Mouse (Mus musculus) CD4-positive naive resting alpha-beta T cell, adult 76 days (primary cell): ENCODE results near the gene Gm49711. TPM values are rescaled to one million over a fixed set of nuclear protein-coding genes. Genes with fewer than 3 reads are reported as not detected.

Source experiments
- total RNA-seq: library from RNA; stranded (reverse); gene quantifications from one replicate; pipeline ENCODE4 v1.2.4, GENCODE M21; 2023

Gm49711 gene
- not detected for total RNA-seq

GRCm38 (mm10) chr16:92057852-92058643 lies at the start of gene Gm49711, which contains the start of the genes Mrps6 and Slc5a3:
Gm49711 (plus strand) TSS chr16:92058316.
Mrps6 (plus strand) TSS chr16:92058270.
Slc5a3 (plus strand) TSS chr16:92058322.

Other genes starting within 250 kb of the Gm49711 start
- 20.5 TPM for gene Mrps6, start within 50 bp of the Gm49711 start, total RNA-seq
- gene Slc5a3, start within 50 bp of the Gm49711 start, total RNA-seq: 9.4 TPM
- not detected for gene Kcne2, start 234.1 kb downstream of the Gm49711 start, total RNA-seq
- 15.5 TPM for gene Smim11, start 243.0 kb downstream of the Gm49711 start, total RNA-seq